Mouse (Mus musculus) neutrophil, adult 5-6 weeks (primary cell): ENCODE data around the gene Serp2. TPM values are rescaled to one million over a fixed set of nuclear protein-coding genes. Genes with fewer than 3 reads are reported as not detected.

Experiments used
- ATAC-seq: fragments of 151-379, 151-347 bp; 2 replicates; pipeline ENCODE4 v1.8.0; 2017; ENCODE audit warnings: mild to moderate bottlenecking, moderate TSS enrichment; ENCODE audit not compliant: insufficient number of reproducible peaks, poor library complexity, low FRiP score, severe bottlenecking; ENCODE audit errors: extremely low read depth
- total RNA-seq: library from RNA; stranded (forward); fragments of 200-1000 nt; gene quantifications from 2 replicates; pipeline ENCODE4 v1.2.3, GENCODE M21; 2017

The Serp2 gene
- total RNA-seq, 1 experiment from 2014 or later: 4.0 TPM

DNA sequence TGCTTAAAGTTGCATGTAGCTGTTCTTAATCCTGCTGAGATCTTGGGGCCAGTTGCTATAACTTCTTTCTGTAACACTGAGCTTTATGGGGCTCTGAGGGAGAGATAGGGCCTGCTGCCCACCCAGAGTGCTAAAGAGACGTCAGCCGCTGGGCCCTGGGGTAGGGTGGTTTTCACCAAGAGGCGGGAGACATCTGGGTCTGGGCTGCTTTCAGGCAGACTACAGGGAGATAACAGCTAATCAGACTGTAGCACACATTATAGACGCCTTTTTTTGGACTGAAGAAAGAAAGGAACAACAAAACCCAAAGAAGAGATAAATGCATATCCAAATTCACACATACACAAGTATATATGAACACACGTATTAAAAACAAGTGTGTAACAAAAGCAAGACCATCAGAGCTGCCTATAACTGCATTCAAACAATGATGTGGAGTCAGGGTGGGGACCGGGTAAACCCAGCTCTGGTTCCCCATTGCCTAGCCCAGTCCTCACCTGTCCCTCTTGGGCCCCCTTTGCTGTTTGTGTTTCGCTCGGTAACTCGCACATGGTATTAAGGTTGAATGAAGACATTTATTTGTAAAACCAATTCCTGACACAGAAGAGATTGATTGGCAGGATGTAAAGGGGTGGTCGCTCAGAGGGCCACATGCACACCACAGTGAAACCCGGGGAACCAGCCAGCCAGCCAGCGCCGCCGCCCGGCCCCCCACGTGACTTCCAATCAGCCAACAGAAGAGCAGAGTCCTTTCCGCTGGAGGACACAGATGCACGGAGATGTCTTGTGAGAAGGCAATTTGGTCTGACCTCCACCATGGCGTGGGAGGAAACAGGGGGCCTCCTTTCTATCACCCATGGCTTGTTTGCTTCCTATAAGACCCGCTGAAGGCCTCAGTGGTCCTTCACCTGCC is 24.2 kb downstream of the Serp2 start:
- no peak for ATAC-seq

DNA sequence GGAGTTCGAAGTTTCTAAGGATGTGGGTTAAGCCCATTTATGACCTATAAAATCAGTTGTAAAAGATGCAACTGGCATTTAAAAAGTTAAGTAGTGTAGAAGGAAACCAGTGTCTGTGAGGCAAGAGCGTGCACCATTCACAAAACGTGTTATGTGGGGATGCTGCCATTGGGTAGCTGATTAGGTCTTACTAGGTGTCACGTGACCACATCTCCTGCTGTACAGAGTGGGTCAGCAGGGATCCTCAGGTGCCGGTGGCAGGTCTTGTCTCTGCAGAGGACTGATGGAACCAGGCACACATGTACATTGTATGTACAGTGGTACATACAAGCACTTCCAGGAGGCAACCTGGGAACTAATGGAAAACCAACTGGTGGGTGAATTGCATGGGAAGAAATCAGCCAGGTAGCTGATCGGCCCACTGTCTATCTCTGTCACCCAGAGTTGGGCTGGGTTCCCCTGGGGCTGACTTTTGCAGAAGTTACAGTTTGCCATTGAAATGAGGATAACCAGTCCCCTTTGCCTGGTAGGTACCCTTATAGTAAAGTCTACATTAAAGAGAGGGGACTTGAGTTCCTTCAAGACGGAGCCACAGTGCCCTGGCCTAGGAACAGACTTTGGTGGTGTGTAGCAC is 25.5 kb downstream of the Serp2 start:
- ATAC-seq: no peak

DNA sequence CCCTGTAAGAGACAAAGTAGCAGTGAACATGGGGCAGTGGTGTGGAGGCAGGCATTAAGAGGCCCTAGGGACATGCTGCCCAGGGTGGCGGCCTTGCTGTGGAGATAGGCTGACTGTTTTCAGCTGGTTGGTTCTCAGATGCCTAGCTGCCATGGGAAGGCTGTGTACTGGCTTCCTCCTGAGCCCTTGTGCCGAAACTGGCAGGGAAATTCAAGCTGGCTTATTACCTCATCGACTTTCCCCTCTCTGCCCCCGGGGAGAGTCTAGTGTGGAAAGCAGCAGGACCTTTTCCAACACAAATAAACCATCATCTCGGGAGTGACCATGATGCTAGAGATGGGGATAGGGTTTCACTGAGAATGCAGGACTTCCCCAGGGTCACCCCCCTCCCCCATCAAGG is 28.0 kb downstream of the Serp2 start:
- ATAC-seq: no peak

GRCm38 (mm10) chr14:76527758-76528313 is 28.9 kb downstream of the Serp2 start:
- ATAC-seq: no peak

DNA sequence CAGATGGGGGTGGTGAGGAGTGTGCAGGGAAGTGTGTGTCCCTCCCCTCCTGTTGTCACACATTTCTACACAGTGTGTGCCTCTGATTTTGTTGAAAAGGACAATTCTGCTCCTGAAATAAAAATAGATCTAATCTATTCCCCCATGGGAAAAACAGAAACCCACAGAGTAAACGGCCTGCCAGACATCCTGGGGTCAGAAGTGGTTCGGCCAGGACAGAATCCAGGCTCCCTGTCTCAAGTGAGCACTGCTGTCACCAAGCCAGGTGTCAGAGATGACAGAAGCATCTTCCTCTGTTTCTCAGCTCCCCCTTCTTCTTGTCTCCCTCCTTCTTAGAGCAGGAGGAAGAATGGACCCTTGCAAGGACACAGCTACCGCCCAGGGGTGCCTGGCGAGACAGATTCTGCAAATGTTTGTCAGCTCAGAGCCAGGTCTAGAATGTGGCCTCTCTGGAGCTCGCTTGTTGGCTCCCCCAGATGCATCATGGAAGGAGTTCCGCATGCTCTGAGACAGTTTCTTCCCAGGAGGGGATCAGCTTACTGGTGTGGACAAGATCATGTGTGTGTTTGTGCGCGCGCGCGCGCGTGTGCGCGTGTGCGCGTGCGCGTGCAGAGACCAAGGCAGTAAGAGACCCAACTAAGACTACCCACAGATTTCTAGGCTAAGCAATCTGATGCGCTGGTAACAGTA is 29.5 kb downstream of the Serp2 start:
- ATAC-seq: no peak

DNA sequence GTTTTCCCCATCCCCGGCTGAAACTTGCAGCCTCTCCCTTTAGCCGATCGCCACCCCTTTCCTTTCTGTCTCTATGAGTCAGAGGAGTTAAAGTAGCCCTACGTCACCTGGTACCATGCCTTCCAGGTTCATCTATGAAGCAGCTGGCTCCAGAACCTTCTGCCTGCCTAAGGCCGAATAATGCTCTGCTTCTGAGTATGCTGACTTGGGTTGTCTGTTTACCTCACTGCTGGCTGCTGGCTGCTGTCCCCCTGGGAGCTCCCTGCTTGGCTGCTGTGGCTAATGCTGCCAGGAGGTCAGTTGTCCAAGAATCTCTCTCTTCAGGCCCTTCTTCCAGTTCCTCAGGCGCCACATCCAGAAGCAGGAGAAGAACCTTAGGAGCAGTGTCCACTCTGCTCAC is 30.2 kb downstream of the Serp2 start:
- ATAC-seq: no peak

- ATAC-seq: no peak
Observed at GRCm38 (mm10) chr14:76523344-76523743, 33.3 kb downstream of the Serp2 start.

DNA sequence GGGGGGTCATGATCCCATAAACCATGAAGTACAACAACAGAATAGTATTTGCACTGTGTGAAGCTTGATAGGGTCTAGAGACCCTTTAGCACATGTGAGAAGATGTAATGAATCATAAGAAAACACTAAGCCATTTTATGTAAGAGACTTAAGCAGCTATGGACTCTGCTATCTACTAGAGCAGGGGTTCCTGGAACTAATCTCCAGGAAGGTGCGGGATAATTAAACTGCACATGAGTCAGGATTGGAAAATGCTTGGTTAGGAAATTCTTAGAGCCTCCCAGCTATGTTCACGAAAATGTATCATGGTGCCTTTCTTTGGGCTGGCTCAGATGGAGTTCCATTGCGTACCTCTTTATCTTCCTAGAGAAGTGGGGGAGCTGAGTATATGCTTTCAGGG is 35.4 kb downstream of the Serp2 start:
- ATAC-seq: no peak

DNA sequence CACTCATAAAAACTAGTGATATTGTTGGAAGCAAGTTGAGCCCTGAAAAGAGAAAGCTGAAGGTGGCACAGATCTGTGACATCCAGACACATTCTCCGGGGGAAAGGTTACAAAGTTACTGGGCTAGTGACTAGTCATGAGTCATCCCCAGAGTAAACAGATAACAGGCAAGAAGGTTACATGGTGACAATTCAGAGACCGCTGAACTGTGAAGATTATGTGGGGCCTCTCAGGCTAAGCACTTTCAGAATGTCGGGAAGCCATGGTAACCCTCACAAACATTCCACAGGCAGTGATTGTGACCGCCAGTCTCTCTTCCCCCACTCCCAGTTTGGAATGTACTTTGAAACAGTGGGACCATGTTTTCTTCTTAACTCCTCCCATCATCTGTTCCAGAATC is 36.1 kb downstream of the Serp2 start:
- no peak for ATAC-seq

DNA sequence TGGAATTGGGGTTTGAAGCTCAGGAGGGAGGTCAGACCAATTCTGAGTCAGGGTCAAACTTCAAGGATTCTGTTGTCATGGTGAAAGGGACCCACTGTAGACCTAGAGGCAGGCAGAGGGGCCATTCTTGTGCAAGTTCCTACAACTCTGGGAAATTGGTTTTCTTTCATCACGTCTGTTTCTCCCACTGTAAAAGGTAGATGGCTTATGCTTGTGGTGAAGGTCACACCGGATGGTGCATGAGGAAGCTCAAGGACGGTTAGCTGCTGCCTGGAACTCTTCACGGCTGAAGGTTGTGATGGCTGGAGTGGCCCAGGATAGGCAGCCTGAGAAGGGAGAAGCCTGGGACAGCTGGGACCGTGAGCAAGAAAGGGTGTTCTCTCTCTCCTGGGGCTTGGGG is 38.5 kb downstream of the Serp2 start:
- no peak for ATAC-seq

GRCm38 (mm10) chr14:76515620-76516019 is 41.1 kb downstream of the Serp2 start:
- no peak for ATAC-seq

GRCm38 (mm10) chr14:76514050-76514585 is 42.6 kb downstream of the Serp2 start:
- ATAC-seq: no peak

- ATAC-seq: no peak
Observed at GRCm38 (mm10) chr14:76513395-76514049, 43.2 kb downstream of the Serp2 start.

GRCm38 (mm10) chr14:76511971-76512370 is 44.7 kb downstream of the Serp2 start:
- ATAC-seq: no peak

- ATAC-seq: no peak
Observed at GRCm38 (mm10) chr14:76508701-76509100, 48.0 kb downstream of the Serp2 start.

DNA sequence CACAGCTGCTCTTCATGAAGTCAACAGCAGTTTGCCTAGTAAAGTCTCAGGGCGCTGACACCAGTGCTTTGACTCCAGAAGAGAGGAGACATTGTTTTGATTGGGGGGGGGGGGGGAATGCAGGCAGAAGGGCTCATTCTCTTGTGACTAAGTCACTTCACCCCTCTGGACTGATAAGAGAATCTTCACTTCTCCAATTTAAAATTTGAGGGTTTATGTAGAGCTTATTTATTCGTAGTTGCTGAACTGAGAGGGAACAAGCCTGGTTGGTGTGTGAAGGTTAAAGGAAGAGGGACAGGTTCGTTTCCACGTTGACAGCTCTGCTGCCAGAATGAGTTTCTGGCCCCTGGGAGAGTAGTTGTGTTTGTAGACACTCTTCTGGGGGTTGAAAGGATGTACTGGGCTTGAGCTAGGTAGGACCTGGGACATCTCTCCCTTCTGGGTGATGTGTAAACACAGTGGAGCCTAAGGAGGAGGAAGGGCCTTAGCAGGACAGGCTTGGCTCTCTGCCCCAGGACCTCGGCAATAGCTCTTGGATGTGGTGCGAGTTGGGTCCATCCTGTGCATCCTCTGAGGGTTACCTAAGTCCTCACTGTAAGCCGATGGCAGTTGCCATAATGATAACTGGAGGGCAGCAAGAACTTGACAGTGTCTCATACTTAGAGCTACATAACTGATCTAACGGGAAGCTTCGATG is 48.7 kb downstream of the Serp2 start:
- ATAC-seq: no peak

- ATAC-seq: no peak
Observed at GRCm38 (mm10) chr14:76507357-76507756, 49.3 kb downstream of the Serp2 start.
